Mouse (Mus musculus) lung, postnatal 25 days (tissue): Measurements from ENCODE around the gene Gm10428.
A peak's percentile ranks its signal among the peaks of the same experiment; 100 is the strongest.

Experiments used
- DNase-seq: peaks from one replicate; pipeline ENCODE4 v3.0.0; 2022; ENCODE audit warnings: low spot score

Gene Gm10428

GRCm38 (mm10) chr11:62788935-62789616 is 36.2 kb downstream of the Gm10428 start, which contains the start of gene Zfp286:
Zfp286 (minus strand) TSS chr11:62789462.
- peak; percentile 79 for DNase-seq

- no peak for DNase-seq
Observed at GRCm38 (mm10) chr11:62789617-62789936, 36.7 kb downstream of the Gm10428 start.
